Mouse (Mus musculus) mouse embryonic stem cell (cell line): ENCODE results near the gene Dpf3.

ENCODE experiments used
- in situ Hi-C, 2 experiments: fragments of 300-500 bp; cut with MboI; formaldehyde crosslinking; loops; 1 replicate in 1 of 2; 3 replicates in 1 of 2; pipeline ENCODE4 v1.14.3; 2019 to 2020; ENCODE audit warnings: low sequenced_read_pairs in 2 of 2, low pct_unique_long_range_greater_than_20kb in 1 of 2, mixed read lengths in 1 of 2; ENCODE audit not compliant: unreplicated experiment in 1 of 2

Dpf3 gene

GRCm38 (mm10) chr12:83277537-83278441, 209.7 kb downstream of the Dpf3 start:
- in situ Hi-C loops, result no loop called here

- in situ Hi-C loops, result no loop called here
These were observed 216.3 kb downstream of the Dpf3 start for GRCm38 (mm10) chr12:83271215-83271614.

GRCm38 (mm10) chr12:83268504-83268922, 219.0 kb downstream of the Dpf3 start:
- in situ Hi-C loops, result no loop called here

- in situ Hi-C loops, result no loop called here
These were observed 227.0 kb downstream of the Dpf3 start for GRCm38 (mm10) chr12:83260540-83260939.

GRCm38 (mm10) chr12:83254399-83254798, 233.1 kb downstream of the Dpf3 start:
- in situ Hi-C loops, result no loop called here

- in situ Hi-C loops, result no loop called here
These were observed 238.4 kb downstream of the Dpf3 start for GRCm38 (mm10) chr12:83249066-83249465.

GRCm38 (mm10) chr12:83248636-83249035, 238.9 kb downstream of the Dpf3 start:
- in situ Hi-C loops, result no loop called here

- in situ Hi-C loops, result no loop called here
These were observed 239.8 kb downstream of the Dpf3 start for GRCm38 (mm10) chr12:83247669-83248068.

GRCm38 (mm10) chr12:83241022-83241421, 246.5 kb downstream of the Dpf3 start:
- in situ Hi-C loops, result no loop called here

GRCm38 (mm10) chr12:83240571-83240970, 246.9 kb downstream of the Dpf3 start:
- in situ Hi-C loops, result no loop called here

GRCm38 (mm10) chr12:83235781-83236180, 251.7 kb downstream of the Dpf3 start:
- in situ Hi-C loops, result no loop called here

- in situ Hi-C loops, result no loop called here
These were observed 252.5 kb downstream of the Dpf3 start for GRCm38 (mm10) chr12:83234981-83235380.

GRCm38 (mm10) chr12:83233651-83234050, 253.9 kb downstream of the Dpf3 start:
- in situ Hi-C loops, result no loop called here

- in situ Hi-C loops, result no loop called here
These were observed 254.6 kb downstream of the Dpf3 start for GRCm38 (mm10) chr12:83232916-83233315.

GRCm38 (mm10) chr12:83231258-83231657, 256.3 kb downstream of the Dpf3 start:
- in situ Hi-C loops, result no loop called here

GRCm38 (mm10) chr12:83229683-83230082, 257.8 kb downstream of the Dpf3 start:
- in situ Hi-C loops, result no loop called here

GRCm38 (mm10) chr12:83227014-83227413, 260.5 kb downstream of the Dpf3 start:
- in situ Hi-C loops, result no loop called here

GRCm38 (mm10) chr12:83220964-83221363, 266.6 kb downstream of the Dpf3 start:
- in situ Hi-C loops, result no loop called here

GRCm38 (mm10) chr12:83213879-83214341, 273.6 kb downstream of the Dpf3 start:
- in situ Hi-C loops, result no loop called here

- in situ Hi-C loops, result no loop called here
These were observed 275.5 kb downstream of the Dpf3 start for GRCm38 (mm10) chr12:83211976-83212375.
